Mouse (Mus musculus) cerebellum, adult 9-11 months (tissue): ENCODE measurements around the gene 5031439G07Rik.
"Not testable (repeated sequence)": the region's sequence is repeated elsewhere in the genome, so short reads cannot be mapped to it uniquely, and the experiment has no call there.

Experiments
- DNase-seq: peaks from one replicate; pipeline ENCODE4 v3.0.0; 2022

5031439G07Rik gene

GRCm38 (mm10) chr15:84948990-84949389 lies 39.4 kb downstream of the 5031439G07Rik start:
- DNase-seq: no peak

- DNase-seq: no peak
These were observed 44.0 kb downstream of the 5031439G07Rik start for GRCm38 (mm10) chr15:84944319-84944718.

GRCm38 (mm10) chr15:84942647-84943285 lies 45.6 kb downstream of the 5031439G07Rik start:
- DNase-seq: no peak

GRCm38 (mm10) chr15:84940102-84940501 lies 48.2 kb downstream of the 5031439G07Rik start:
- DNase-seq: no peak

GRCm38 (mm10) chr15:84934901-84935300 lies 53.5 kb downstream of the 5031439G07Rik start:
- DNase-seq: no peak

- DNase-seq: no peak
These were observed 56.0 kb downstream of the 5031439G07Rik start for GRCm38 (mm10) chr15:84932351-84932750.

GRCm38 (mm10) chr15:84925495-84926018 lies 62.8 kb downstream of the 5031439G07Rik start:
- no peak for DNase-seq

- DNase-seq: no peak
These were observed 63.5 kb downstream of the 5031439G07Rik start for GRCm38 (mm10) chr15:84924781-84925315.

GRCm38 (mm10) chr15:84923508-84924181 lies 64.7 kb downstream of the 5031439G07Rik start:
- no peak for DNase-seq

GRCm38 (mm10) chr15:84922884-84923507 lies 65.4 kb downstream of the 5031439G07Rik start, which contains the start of gene Nup50:
Nup50 (plus strand) TSS chr15:84923411.
- peak; percentile 100 for DNase-seq

GRCm38 (mm10) chr15:84919938-84920337 lies 68.4 kb downstream of the 5031439G07Rik start, which contains the start of gene Gm29666:
Gm29666 (minus strand) TSS chr15:84920038.
- no peak for DNase-seq

- no peak for DNase-seq
These were observed 75.2 kb downstream of the 5031439G07Rik start for GRCm38 (mm10) chr15:84913201-84913600.

- DNase-seq: no peak
These were observed 84.4 kb downstream of the 5031439G07Rik start for GRCm38 (mm10) chr15:84903843-84904385.

GRCm38 (mm10) chr15:84898077-84898476 lies 90.3 kb downstream of the 5031439G07Rik start:
- DNase-seq: no peak

- DNase-seq: no peak
These were observed 91.7 kb downstream of the 5031439G07Rik start for GRCm38 (mm10) chr15:84896664-84897063.

- not testable (repeated sequence) for DNase-seq
These were observed 92.1 kb downstream of the 5031439G07Rik start for GRCm38 (mm10) chr15:84896216-84896615.
